Mouse (Mus musculus) heart, adult 2 months (tissue): ENCODE measurements around the gene Ccr6.

ENCODE experiments used
- CTCF ChIP-seq: fragments of 200-600 bp; IDR thresholded peaks from 2 replicates; pipeline ENCODE4 v1.8.1; 2022; ENCODE audit warnings: antibody characterized with exemption, mild to moderate bottlenecking, moderate library complexity
- POLR2A ChIP-seq: fragments of 200-500 bp; IDR thresholded peaks from 2 replicates; pipeline ENCODE4 v1.6.1; 2011; ENCODE audit warnings: mild to moderate bottlenecking, low read depth, low read length, control low read depth; ENCODE audit not compliant: insufficient read depth

DNA sequence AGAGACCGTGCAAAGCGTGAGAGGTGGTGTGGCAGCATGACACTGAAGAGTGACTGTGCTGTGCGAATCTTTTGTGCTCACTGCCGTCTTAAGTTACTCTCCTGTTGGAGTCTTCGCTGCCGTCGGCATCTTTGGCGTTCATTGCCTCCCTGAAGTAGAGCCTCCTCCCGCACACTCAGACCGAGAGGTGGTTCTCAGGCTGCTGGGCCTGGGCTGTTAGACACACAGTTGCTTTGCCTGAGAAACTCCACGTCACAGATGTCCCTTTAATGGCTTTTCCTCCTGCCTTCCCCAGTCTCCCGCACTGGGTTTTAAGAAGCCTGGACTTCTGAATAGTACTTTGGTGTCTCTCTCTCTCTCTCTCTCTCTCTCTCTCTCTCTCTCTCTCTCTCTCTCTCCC lies 5.8 kb downstream of the Ccr6 start:
- no peak for TF ChIP-seq CTCF
- no peak for TF ChIP-seq POLR2A
